Mouse (Mus musculus) embryonic facial prominence, embryonic 15.5 days (tissue): ENCODE measurements around the gene Ablim1. TPM values are rescaled to one million over a fixed set of nuclear protein-coding genes. Genes with fewer than 3 reads are reported as not detected.

Experiments used
- ATAC-seq: fragments of 200-750 bp; cut with Nextera tagmentation; 2 replicates; pipeline ENCODE4 v1.8.0; 2017; ENCODE audit warnings: low read depth, moderate TSS enrichment; ENCODE audit not compliant: insufficient number of reproducible peaks, low FRiP score, low TSS enrichment
- H3K27ac ChIP-seq: fragments of 300-500 bp; sonication (generic); replicated peaks from 2 replicates; pipeline ENCODE4 v1.5.1; 2015; ENCODE audit warnings: mild to moderate bottlenecking, inconsistent platforms
- H3K27me3 ChIP-seq: fragments of 300-500 bp; sonication (generic); 2 replicates; pipeline ENCODE4 v1.6.1; 2015; ENCODE audit warnings: inconsistent platforms
- H3K36me3 ChIP-seq: fragments of 300-500 bp; sonication (generic); 2 replicates; pipeline ENCODE4 v1.6.1; 2015; ENCODE audit warnings: mild to moderate bottlenecking, inconsistent platforms
- H3K4me1 ChIP-seq: fragments of 300-500 bp; sonication (generic); 2 replicates; pipeline ENCODE4 v1.6.1; 2015; ENCODE audit warnings: inconsistent platforms
- H3K4me2 ChIP-seq: fragments of 300-500 bp; sonication (generic); replicated peaks from 2 replicates; pipeline ENCODE4 v1.6.1; 2015; ENCODE audit warnings: mild to moderate bottlenecking, inconsistent platforms
- H3K4me3 ChIP-seq: fragments of 300-500 bp; sonication (generic); replicated peaks from 2 replicates; pipeline ENCODE4 v1.5.1; 2015; ENCODE audit warnings: mild to moderate bottlenecking, inconsistent platforms
- H3K9ac ChIP-seq: fragments of 300-500 bp; sonication (generic); 2 replicates; pipeline ENCODE4 v1.6.1; 2015; ENCODE audit warnings: inconsistent platforms
- H3K9me3 ChIP-seq: fragments of 300-500 bp; sonication (generic); replicated peaks from 2 replicates; pipeline ENCODE4 v1.6.1; 2016; ENCODE audit warnings: inconsistent platforms
- WGBS: fragments of 180-500 bp; shearing (Covaris S2); methylation state at CpG from one replicate; pipeline ENCODE4 v1.1.7; 2015; 5-methylcytosine and 5-hydroxymethylcytosine counted together
- polyA plus RNA-seq: library from polyadenylated mRNA; unstranded; fragments of >200 nt; fragmentation: Nextera tagmentation; extraction: Ambion mirVana; gene quantifications from 2 replicates; pipeline ENCODE4 v1.2.1, GENCODE M21; 2015

The Ablim1 gene
- polyA plus RNA-seq, 1 experiment from 2014 or later = 71.3 TPM

DNA sequence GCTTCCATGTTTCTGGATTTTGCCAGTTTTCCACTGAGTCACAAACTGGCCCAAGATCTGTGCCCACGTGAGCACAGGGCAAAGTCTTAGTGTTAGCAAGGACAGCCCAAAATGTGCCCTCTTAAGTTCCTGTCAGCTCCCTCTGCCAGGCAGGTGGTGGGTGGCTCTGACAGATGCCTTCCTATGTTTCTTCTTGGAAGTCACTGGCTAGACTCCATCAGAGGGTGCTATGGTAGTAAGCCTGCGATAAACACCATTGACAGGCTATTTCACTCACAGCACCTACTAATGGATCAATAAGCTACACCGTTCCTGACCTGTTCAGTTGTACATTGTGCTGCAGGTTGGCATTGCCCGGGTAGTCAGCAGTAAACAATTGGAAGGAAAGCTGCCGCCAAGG, 147.0 kb downstream of the Ablim1 start:
- Histone ChIP-seq H3K4me3 (no peak overlapping the region), H3K27ac (no peak overlapping the region), H3K27me3 (no peaks in the 10 kb centered on the region), H3K9ac (no peak overlapping the region), H3K4me2 (no peak overlapping the region), H3K36me3 (no peaks in the 10 kb centered on the region), H3K4me1 (no peaks in the 10 kb centered on the region), H3K9me3 (no peaks in the 10 kb centered on the region)
- 80% methylated on average over 5 of the region's 5 CpGs for WGBS
- no peak for ATAC-seq

DNA sequence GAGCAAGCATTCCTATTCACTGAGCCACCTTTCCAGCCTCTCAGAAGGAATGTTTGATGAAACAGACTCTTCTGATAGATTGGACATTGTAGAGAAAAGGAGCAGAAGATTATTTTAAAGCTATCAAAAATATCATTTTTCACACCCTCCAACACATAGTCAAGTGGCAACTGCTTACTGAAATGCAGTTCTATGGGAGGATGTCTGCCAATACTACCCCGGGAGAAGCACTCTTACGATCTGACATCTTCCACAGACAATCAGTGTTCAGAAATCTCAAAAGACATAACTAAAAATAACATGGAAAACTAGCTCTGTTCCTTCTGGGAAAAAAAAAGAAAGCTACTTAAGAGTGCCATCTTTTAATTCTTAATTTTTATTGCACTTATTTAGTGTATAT, 149.8 kb downstream of the Ablim1 start:
- no peak overlapping the region for H3K9ac ChIP-seq
- ATAC-seq = no peak
- H3K4me1 ChIP-seq = no peaks in the 10 kb centered on the region
- no peaks in the 10 kb centered on the region for H3K27me3 ChIP-seq
- no peak overlapping the region for H3K4me2 ChIP-seq
- no peak overlapping the region for H3K27ac ChIP-seq
- no peaks in the 10 kb centered on the region for H3K36me3 ChIP-seq
- H3K4me3 ChIP-seq = no peak overlapping the region
- no peaks in the 10 kb centered on the region for H3K9me3 ChIP-seq
- 74% methylated on average over 2 of the region's 2 CpGs for WGBS

DNA sequence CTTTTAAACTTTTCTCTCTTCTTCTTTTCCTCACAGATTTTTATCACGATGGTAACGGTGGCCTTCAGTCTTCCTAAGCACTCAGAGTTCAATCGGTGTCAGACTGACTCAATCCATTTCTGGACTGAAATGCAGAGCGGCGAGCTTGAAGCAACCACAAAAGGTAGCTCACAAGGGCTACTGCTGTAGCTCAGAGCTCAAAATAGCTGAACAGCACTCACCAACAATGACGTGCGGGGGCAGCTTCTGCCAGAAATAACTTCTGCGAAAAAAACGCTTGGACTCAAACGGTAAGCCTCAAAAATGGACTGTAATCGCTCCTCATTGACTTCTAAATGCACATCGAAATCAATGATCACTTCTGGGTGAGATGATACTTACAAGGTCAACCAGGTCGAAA, 151.4 kb downstream of the Ablim1 start:
- no peak overlapping the region for H3K9ac ChIP-seq
- H3K36me3 ChIP-seq = no peaks in the 10 kb centered on the region
- no peak overlapping the region for H3K4me3 ChIP-seq
- H3K27ac ChIP-seq = no peak overlapping the region
- no peak for ATAC-seq
- H3K4me2 ChIP-seq = no peak overlapping the region
- H3K4me1 ChIP-seq = no peaks in the 10 kb centered on the region
- no peaks in the 10 kb centered on the region for H3K27me3 ChIP-seq
- no peaks in the 10 kb centered on the region for H3K9me3 ChIP-seq
- WGBS = 78% methylated on average over 13 of the region's 13 CpGs

- no peaks in the 10 kb centered on the region for H3K4me1 ChIP-seq
- H3K4me3 ChIP-seq = no peak overlapping the region
- no peaks in the 10 kb centered on the region for H3K36me3 ChIP-seq
- no peaks in the 10 kb centered on the region for H3K9me3 ChIP-seq
- H3K4me2 ChIP-seq = no peak overlapping the region
- H3K27ac ChIP-seq = no peak overlapping the region
- no peaks in the 10 kb centered on the region for H3K27me3 ChIP-seq
- no peak for ATAC-seq
- WGBS = 78% methylated on average over 11 of the region's 11 CpGs
- no peak overlapping the region for H3K9ac ChIP-seq
Measured at GRCm38 (mm10) chr19:57161978-57162727, 152.6 kb downstream of the Ablim1 start.

DNA sequence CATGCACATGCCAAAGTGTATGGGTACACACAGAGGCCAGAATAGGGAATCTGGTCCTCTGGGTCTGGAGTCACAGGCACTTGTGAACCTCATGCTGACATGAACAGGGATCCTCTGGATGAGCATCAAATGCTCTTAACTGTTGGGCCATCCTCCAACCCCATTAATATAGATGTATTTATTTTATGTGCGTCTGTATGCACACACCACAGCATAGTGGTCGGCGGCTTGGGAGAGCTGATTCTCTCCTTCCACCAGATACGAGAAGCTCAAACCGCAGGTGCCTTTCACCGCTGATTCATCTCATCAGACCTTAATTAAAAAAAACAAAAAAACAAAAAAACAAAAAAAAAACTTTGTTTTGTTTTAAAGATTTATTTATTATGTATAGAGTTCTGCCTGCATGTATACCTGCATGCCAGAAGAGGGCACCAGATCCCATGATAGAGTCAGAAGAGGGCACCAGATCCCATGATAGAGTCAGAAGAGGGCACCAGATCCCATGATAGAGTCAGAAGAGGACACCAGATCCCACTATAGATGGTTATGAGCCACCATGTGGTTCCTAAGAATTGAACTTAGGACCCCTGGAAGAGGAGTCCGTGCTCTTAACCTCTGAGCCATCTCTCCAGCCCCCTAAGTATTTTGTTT, 153.6 kb downstream of the Ablim1 start:
- Histone ChIP-seq H3K9ac (no peak overlapping the region), H3K27ac (no peak overlapping the region), H3K36me3 (no peaks in the 10 kb centered on the region), H3K9me3 (no peaks in the 10 kb centered on the region), H3K27me3 (no peaks in the 10 kb centered on the region), H3K4me3 (no peak overlapping the region), H3K4me2 (no peak overlapping the region), H3K4me1 (no peaks in the 10 kb centered on the region)
- ATAC-seq = no peak
- WGBS = 65% methylated on average over 7 of the region's 7 CpGs

DNA sequence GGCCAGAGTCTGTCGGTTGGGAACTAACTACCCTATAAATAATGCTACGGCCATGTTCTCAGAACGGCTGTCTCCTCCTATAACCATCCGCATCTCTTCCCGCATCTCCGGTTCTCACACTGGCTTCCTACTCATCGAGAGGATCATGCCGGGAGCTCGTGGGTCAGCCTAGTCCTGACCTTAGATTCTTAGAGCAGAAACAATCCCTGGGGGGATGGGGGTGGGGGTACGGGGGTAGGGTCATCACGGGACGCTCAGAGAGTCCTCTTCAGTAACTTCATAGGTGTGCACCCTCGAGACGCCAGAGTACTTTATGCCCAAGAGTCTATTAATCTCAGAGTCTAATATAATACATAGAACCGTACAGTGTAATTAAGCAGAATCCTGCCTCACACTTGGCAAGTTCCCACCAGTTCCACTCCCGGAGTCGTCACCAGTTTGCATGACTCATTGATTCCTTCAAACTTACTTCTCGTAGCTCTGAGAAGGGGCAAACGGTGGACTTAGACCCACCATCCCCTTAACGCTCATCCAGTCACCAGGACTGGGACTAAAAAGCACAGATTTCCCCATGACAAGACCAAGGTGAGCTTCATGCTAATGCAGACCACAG, 156.9 kb downstream of the Ablim1 start:
- Histone ChIP-seq H3K4me1 (peaks cover 2% of the 10 kb centered on the region; the same call in 1 of the 2 replicates), H3K27ac (no peak overlapping the region), H3K4me2 (no peak overlapping the region), H3K9ac (no peak overlapping the region), H3K9me3 (no peaks in the 10 kb centered on the region), H3K4me3 (no peak overlapping the region), H3K27me3 (no peaks in the 10 kb centered on the region), H3K36me3 (no peaks in the 10 kb centered on the region)
- ATAC-seq = no peak
- WGBS = 50% methylated on average over 20 of the region's 20 CpGs

- H3K27ac ChIP-seq = no peak overlapping the region
- 77% methylated on average over 14 of the region's 14 CpGs for WGBS
- peaks cover 16% of the 10 kb centered on the region for H3K4me1 ChIP-seq
- ATAC-seq = no peak
- H3K36me3 ChIP-seq = no peaks in the 10 kb centered on the region
- no peaks in the 10 kb centered on the region for H3K27me3 ChIP-seq
- H3K9me3 ChIP-seq = no peaks in the 10 kb centered on the region
- H3K4me2 ChIP-seq = no peak overlapping the region
- no peak overlapping the region for H3K4me3 ChIP-seq
- H3K9ac ChIP-seq = no peak overlapping the region
Measured at GRCm38 (mm10) chr19:57155121-57155884, 159.4 kb downstream of the Ablim1 start.

GRCm38 (mm10) chr19:57152357-57152756, 162.4 kb downstream of the Ablim1 start:
- WGBS = 8% methylated on average over 9 of the region's 9 CpGs
- Histone ChIP-seq H3K9ac (no peak overlapping the region), H3K4me3 (no peak overlapping the region; the same call in 1 of the 2 replicates), H3K4me1 (peaks cover 21% of the 10 kb centered on the region), H3K9me3 (no peaks in the 10 kb centered on the region), H3K36me3 (no peaks in the 10 kb centered on the region), H3K27me3 (no peaks in the 10 kb centered on the region), H3K4me2 (peak overlapping the region; percentile 34), H3K27ac (0 out of 2 replicates have a peak overlapping the region, but pooled peaks have one; percentile 29)
- ATAC-seq = no peak

DNA sequence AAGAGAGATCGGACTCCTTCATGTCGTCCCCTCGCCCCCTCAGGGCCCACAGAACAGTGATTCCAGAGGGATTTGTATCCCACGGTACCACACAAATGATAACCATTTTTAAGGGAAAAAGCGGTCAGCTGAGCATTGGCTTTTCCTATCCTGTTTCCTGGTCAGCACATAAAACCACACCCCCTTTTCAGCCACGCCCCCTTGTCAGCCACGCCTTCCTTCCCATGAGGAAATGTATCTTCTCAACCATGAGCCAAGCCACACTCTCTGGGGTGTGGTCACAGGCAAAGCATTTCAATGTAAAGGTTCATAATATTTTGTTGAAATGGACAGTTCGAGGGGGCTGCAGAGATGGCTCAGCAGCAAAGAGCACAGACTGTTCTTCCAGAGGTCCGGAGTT, 163.2 kb downstream of the Ablim1 start:
- Histone ChIP-seq H3K9me3 (no peaks in the 10 kb centered on the region), H3K4me3 (no peak overlapping the region), H3K4me2 (no peak overlapping the region), H3K9ac (no peak overlapping the region), H3K27ac (no peak overlapping the region), H3K27me3 (no peaks in the 10 kb centered on the region), H3K36me3 (no peaks in the 10 kb centered on the region), H3K4me1 (peaks cover 29% of the 10 kb centered on the region)
- WGBS = 82% methylated on average over 9 of the region's 9 CpGs
- ATAC-seq = no peak

- H3K9me3 ChIP-seq = no peaks in the 10 kb centered on the region
- no peak overlapping the region for H3K4me3 ChIP-seq
- H3K27ac ChIP-seq = no peak overlapping the region
- no peak overlapping the region for H3K4me2 ChIP-seq
- WGBS = 54% methylated on average over 1 of the region's 1 CpGs
- no peak for ATAC-seq
- no peaks in the 10 kb centered on the region for H3K36me3 ChIP-seq
- H3K4me1 ChIP-seq = peaks cover 30% of the 10 kb centered on the region
- H3K27me3 ChIP-seq = no peaks in the 10 kb centered on the region
- H3K9ac ChIP-seq = no peak overlapping the region
Measured at GRCm38 (mm10) chr19:57150275-57150674, 164.4 kb downstream of the Ablim1 start.

- no peaks in the 10 kb centered on the region for H3K27me3 ChIP-seq
- H3K4me2 ChIP-seq = no peak overlapping the region
- no peaks in the 10 kb centered on the region for H3K9me3 ChIP-seq
- no peak overlapping the region for H3K9ac ChIP-seq
- H3K4me3 ChIP-seq = no peak overlapping the region
- peaks cover 28% of the 10 kb centered on the region for H3K4me1 ChIP-seq
- WGBS = 21% methylated on average over 6 of the region's 6 CpGs
- H3K36me3 ChIP-seq = no peaks in the 10 kb centered on the region
- H3K27ac ChIP-seq = peak overlapping the region; percentile 39; the same call in 1 of the 2 replicates
- no peak for ATAC-seq
Measured at GRCm38 (mm10) chr19:57147746-57148145, 167.0 kb downstream of the Ablim1 start.
